Mouse (Mus musculus) v-Abl transformed pro-B cells (cell line): ENCODE measurements around the gene Pcdh17.

Experiments used
- in situ Hi-C, 2 experiments: fragments of 400-800 bp; cut with MboI; formaldehyde crosslinking; loops; one replicate each; pipeline ENCODE4 v1.15.1; 2025; ENCODE audit not compliant: unreplicated experiment in 2 of 2

Pcdh17 gene

GRCm38 (mm10) chr14:84476906-84477305, 33.5 kb downstream of the Pcdh17 start:
- in situ Hi-C loops: no loop called here

- in situ Hi-C loops: no loop called here
These were observed 34.0 kb downstream of the Pcdh17 start for GRCm38 (mm10) chr14:84477411-84477810.

- in situ Hi-C loops: no loop called here
These were observed 37.2 kb downstream of the Pcdh17 start for GRCm38 (mm10) chr14:84480546-84480945.

GRCm38 (mm10) chr14:84484350-84484749, 41.0 kb downstream of the Pcdh17 start:
- in situ Hi-C loops: no loop called here

- in situ Hi-C loops: no loop called here
These were observed 67.6 kb downstream of the Pcdh17 start for GRCm38 (mm10) chr14:84511010-84511409.

GRCm38 (mm10) chr14:84532397-84532796, 89.0 kb downstream of the Pcdh17 start:
- in situ Hi-C loops: no loop called here

- in situ Hi-C loops: no loop called here
These were observed 91.9 kb downstream of the Pcdh17 start for GRCm38 (mm10) chr14:84535264-84535663.

GRCm38 (mm10) chr14:84541838-84542237, 98.5 kb downstream of the Pcdh17 start:
- in situ Hi-C loops: no loop called here

GRCm38 (mm10) chr14:84545968-84546367, 102.6 kb downstream of the Pcdh17 start:
- in situ Hi-C loops: no loop called here

- in situ Hi-C loops: no loop called here
These were observed 104.3 kb downstream of the Pcdh17 start for GRCm38 (mm10) chr14:84547513-84548194.

GRCm38 (mm10) chr14:84551546-84551945, 108.2 kb downstream of the Pcdh17 start:
- in situ Hi-C loops: no loop called here

GRCm38 (mm10) chr14:84571071-84571470, 127.7 kb downstream of the Pcdh17 start:
- in situ Hi-C loops: no loop called here
